Mouse (Mus musculus) left cerebral cortex, adult 18-20 months (tissue): ENCODE results near the gene Ogn. TPM values are rescaled to one million over a fixed set of nuclear protein-coding genes. Genes with fewer than 3 reads are reported as not detected.

ENCODE experiments used
- DNase-seq, 2 experiments: peaks; one replicate each; pipeline ENCODE4 v3.0.0; 2021 to 2022; ENCODE audit warnings: low spot score in 2 of 2, mixed read lengths in 1 of 2
- total RNA-seq, 2 experiments: library from RNA; stranded (reverse); gene quantifications; 2 replicates each; pipeline ENCODE4 v1.2.3; 2021

Gene Ogn
- total RNA-seq, 2 experiments from 2014 or later = 8.6 to 9.9 TPM

DNA sequence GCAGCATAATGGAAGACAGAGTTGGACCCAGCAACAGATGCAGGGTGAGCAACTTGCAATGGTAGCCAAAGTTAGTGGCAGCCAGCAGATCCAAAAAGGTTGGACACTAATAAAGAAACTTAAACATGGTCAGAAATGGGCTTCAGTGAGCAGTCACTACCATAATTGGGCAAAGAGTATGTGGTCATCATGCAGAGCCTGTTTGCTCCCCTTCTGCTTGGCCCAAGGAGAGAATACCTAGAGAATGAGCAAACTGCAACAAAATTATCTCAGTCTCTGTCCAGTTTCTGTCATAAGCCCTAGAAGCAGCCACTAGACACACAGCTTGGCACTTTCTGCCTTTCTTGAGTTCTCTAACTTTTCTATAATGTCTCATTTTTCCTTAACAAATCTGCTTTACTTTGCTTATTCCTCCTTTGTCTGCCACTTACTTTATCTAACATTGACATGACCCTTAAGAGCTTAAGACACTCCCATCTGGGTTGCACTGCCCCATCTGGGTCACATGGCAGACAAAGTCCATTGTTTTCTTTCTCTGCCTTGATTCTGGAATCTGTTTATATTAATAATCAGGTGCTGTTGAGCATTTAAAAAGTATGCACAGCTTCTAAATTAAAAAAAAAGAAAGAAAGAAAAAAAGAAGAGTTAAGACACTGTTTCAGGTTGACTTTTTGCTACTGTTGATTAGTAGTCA lies 36.0 kb downstream of the Ogn start:
- DNase-seq = no peak

DNA sequence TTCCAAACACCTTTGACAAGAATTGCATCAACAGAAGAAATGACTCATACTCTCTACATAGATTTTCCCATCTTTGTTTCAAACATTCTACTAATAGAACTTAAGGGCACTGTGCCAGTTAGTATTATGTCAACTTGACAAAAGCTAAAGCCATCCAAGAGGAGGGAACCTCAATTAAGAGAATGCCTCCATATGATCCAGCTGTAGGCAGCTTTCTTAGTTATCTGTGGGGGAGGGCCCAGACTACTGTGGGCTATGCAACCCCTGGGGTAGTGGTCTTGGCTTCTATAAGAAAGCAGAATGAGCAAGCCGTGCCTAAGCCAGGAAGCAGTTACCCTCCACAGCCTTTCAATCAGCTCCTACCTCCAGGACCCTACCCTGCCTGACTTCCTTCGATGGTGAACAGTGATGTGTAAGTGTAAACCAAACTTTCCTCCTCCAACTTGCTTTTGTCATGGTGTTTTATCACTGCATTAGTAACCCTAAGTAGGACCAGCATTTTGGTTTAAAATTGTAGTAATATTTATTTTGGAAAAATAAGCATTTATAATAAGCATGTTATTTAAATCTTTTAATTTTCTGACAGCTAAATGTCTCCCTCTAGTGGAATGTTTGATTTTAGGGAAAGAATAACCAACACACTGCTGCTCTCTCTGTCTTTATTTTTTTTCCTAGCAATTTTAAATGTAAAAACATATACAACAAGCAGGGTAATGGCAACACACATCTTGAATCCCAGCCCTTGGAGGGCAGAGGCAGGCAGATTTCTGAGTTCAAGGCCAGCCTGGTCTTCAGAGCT lies 37.1 kb downstream of the Ogn start:
- DNase-seq = peak in 1 of 2 experiments; percentile 5

DNA sequence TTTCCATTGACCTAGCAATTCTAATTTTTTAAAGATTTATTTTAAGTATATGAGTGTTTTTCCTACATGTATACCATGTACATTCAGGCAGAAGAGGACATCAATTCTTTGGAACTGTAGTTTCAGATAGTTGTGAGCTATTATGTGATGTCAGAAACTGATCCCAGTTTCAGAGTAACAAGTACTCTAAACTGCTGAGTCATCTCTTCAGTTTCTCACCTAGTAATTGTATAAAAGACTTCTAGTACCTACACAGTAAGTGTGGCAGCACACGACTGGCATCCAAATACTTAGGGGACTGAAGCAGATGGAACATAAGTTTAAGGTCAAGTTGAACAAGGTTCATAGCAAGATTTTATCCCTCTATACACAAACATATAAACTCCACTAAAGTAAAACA lies 38.2 kb downstream of the Ogn start:
- DNase-seq = no peak

DNA sequence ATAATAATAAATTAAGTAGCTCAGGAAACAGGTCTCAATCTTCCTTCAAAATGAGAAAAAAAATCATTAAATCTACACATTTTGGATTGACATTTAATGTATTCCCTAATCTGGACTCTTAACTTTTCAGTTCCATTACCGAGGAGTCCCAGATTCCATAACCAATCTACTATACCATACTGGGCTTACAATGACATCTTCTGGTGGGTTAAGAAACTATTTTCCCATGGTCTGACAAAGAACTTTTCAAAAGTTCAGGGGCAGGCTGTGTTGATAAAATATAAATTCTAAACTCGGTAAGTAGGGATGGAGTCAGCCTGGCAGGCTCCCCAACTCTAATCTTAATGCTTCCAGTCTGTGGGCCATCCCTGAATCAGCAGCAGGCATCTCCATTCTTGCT lies 43.3 kb downstream of the Ogn start:
- DNase-seq = no peak

DNA sequence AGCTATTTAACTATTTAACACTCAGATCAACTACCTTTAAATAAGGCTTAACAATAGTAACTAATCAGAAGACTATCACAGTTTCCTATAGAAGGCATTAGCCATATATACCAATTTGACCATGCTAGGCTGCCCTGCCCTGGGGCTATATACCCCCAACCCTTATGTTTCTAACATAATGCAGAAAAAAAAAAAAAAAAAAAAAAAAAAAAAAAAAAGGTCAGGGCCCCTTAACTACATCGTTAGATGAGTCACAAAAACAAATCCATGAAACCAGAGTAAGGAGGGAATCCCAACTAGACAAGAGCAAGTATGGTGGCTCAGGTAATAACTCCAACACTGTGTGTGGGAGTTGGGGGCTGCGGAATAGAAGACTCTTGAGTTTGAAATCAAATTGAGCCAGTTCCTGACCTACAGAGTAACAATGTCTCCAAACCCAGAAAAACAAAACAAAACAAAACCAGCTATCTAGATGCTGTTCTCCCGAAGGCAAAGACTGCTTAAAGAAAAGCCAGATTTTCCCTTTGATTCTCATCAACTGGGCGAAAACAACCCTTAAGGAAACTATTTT lies 44.0 kb downstream of the Ogn start:
- no peak for DNase-seq

DNA sequence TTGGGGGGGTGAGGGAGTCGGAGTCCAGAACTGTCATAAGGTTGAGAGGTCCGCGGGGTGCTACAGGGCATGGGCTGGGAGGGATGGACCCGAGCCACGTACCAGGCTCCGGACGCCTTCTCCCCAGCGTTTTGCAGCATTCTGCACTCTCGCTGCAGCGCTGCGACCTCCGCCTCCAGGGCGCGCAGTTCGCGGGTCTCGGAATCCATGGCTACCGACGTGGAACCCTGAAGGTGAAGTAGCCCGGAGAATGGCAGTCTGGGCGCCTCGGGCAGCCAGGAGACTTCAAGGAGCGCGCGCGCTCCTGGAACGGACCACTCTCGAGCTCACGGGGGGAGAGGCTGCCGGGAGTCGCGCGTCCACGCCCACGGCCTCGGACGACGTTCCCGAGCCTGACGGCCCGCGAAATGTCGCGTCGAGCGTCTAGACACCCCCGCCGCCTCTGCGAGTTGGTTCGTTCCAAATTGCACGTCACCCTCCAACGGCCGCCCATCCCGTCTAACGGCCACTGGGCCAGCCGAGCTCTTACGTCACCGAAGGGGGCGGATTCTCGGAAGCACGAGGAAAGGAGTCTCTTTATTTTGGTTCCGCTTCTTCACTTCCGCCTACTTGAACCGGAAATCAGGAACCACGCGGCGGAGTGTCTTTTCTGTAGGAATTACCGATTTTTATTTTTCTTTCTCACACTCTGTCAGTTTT lies 44.8 kb downstream of the Ogn start, which contains the start of the genes Cenpp and Nol8:
Gene Cenpp, minus strand, starts transcription at position 305 of the 699 bp plus-strand sequence.
Gene Nol8, plus strand, starts transcription at position 598 of the 699 bp plus-strand sequence.
- peak; percentile 100 for DNase-seq

DNA sequence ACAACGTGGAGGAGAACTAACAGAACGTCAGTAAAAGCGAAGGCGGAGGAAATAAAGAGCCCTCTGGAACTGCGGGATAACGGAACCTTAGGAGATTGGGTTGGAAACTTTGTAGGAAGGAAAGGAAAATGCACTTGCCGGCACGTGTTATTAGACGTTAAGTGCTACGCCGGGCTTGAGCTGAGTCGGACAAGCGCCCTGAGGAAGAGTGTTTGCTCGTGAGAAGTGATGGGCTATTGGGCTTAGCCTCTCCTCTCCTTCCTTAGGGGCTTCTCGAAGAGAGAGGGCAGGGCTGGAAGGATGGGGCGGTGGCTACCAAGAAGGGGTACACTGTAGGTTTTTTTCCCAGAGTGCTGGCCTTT lies 45.3 kb downstream of the Ogn start:
- peak in 1 of 2 experiments; percentile 53 for DNase-seq

Other genes starting within 250 kb of the Ogn start
- gene Ippk, start 186.8 kb upstream of the Ogn start, total RNA-seq = 10 to 100 TPM; 14.5 to 18.4 TPM
- 1 to 10 TPM; 1.5 to 2.3 TPM for gene Tes3-ps, start 114.7 kb upstream of the Ogn start, total RNA-seq
- 1 to 10 TPM; 2.8 to 3.1 TPM for gene Ecm2, start 103.2 kb upstream of the Ogn start, total RNA-seq
- gene Aspn, start 63.6 kb upstream of the Ogn start, total RNA-seq = under 1 TPM; 0.89 to 0.98 TPM
- 1 to 10 TPM; 2.2 to 2.4 TPM for gene Omd, start 25.6 kb upstream of the Ogn start, total RNA-seq
- gene Cenpp, start 44.7 kb downstream of the Ogn start, total RNA-seq = 1 to 10 TPM in 1 of 2 experiments, under 1 TPM in 1; 0.79 to 1.2 TPM
- gene Nol8, start 45.0 kb downstream of the Ogn start, total RNA-seq = 10 to 100 TPM; 22.7 to 25.1 TPM
- gene Iars, start 74.1 kb downstream of the Ogn start, total RNA-seq = 10 to 100 TPM; 62.0 to 67.9 TPM
- not detected for gene Gm30302, start 191.0 kb downstream of the Ogn start, total RNA-seq